In genomic region chr6:30304399-30304917, GRCm38 (mm10) we compare ENCODE assay signal across 7 mouse cellular contexts. TPM values are rescaled to one million over a fixed set of nuclear protein-coding genes. Genes with fewer than 3 reads are reported as not detected.
A peak's percentile ranks its signal among the peaks of the same experiment; 100 is the strongest.
DNase-seq lines count a peak whose midpoint lies in the region; ATAC-seq lines count a peak whose summit lies in the region.

Gene Ube2h (minus strand): TSS chr6:30304539.

- H3K27ac ChIP-seq in embryonic facial prominence, embryonic 10.5 days (replicated peaks): peak within 1 kb of the TSS; percentile 92
- H3K27ac ChIP-seq in limb, embryonic 10.5 days: peak within 1 kb of the TSS; percentile 93
- peak within 1 kb of the TSS; percentile 96 for H3K27ac ChIP-seq in midbrain, embryonic 13.5 days

- H3K9ac ChIP-seq in midbrain, embryonic 13.5 days (replicated peaks): peak within 1 kb of the TSS; percentile 93

- peak within 1 kb of the TSS; percentile 89 for H3K4me3 ChIP-seq in embryonic facial prominence, embryonic 10.5 days
- H3K4me3 ChIP-seq in limb, embryonic 10.5 days: peak within 1 kb of the TSS; percentile 92
- peak within 1 kb of the TSS; percentile 76 for H3K4me3 ChIP-seq in midbrain, embryonic 13.5 days (replicated peaks)

- DNase-seq in adrenal gland, postnatal 10 days: peak; percentile 100
- peak; percentile 100 for DNase-seq in embryonic facial prominence, embryonic 10.5 days (ENCODE audit: low spot score)
- peak; percentile 98 for DNase-seq in kidney, adult 11 months
- DNase-seq in limb, embryonic 10.5 days (ENCODE audit: low spot score): peak; percentile 100
- peak; percentile 100 for DNase-seq in spleen, adult 12 weeks (ENCODE audit: low spot score)

- ATAC-seq in granulocyte monocyte progenitor cell, adult 5-6 weeks (replicated peaks; ENCODE audit: poor library complexity, severe bottlenecking): peak; percentile 88
- peak; percentile 94 for ATAC-seq in midbrain, embryonic 13.5 days

- H3K36me3 ChIP-seq in embryonic facial prominence, embryonic 10.5 days (replicated peaks): no peaks in the 10 kb centered on the region
- H3K36me3 ChIP-seq in limb, embryonic 10.5 days: no peaks in the 10 kb centered on the region
- H3K36me3 ChIP-seq in midbrain, embryonic 13.5 days: no peaks in the 10 kb centered on the region

- H3K4me1 ChIP-seq in embryonic facial prominence, embryonic 10.5 days: peaks cover 57% of the 10 kb centered on the region
- peaks cover 52% of the 10 kb centered on the region for H3K4me1 ChIP-seq in limb, embryonic 10.5 days
- H3K4me1 ChIP-seq in midbrain, embryonic 13.5 days (replicated peaks): peaks cover 43% of the 10 kb centered on the region

- no peaks in the 10 kb centered on the region for H3K9me3 ChIP-seq in embryonic facial prominence, embryonic 10.5 days
- H3K9me3 ChIP-seq in limb, embryonic 10.5 days (replicated peaks): no peaks in the 10 kb centered on the region
- no peaks in the 10 kb centered on the region for H3K9me3 ChIP-seq in midbrain, embryonic 13.5 days

- WGBS in embryonic facial prominence, embryonic 10.5 days: under 1% methylated on average over 33 of the region's 33 CpGs
- 1% methylated on average over 30 of the region's 33 CpGs for WGBS in limb, embryonic 10.5 days
- under 1% methylated on average over 29 of the region's 33 CpGs for WGBS in midbrain, embryonic 13.5 days

- peak within 1 kb of the TSS; percentile 92 for H3K4me2 ChIP-seq in midbrain, embryonic 13.5 days (replicated peaks)

- H3K27me3 ChIP-seq in embryonic facial prominence, embryonic 10.5 days (replicated peaks; ENCODE audit: low read depth, poor library complexity, severe bottlenecking): no peaks in the 10 kb centered on the region
- no peaks in the 10 kb centered on the region for H3K27me3 ChIP-seq in limb, embryonic 10.5 days (ENCODE audit: low read depth, poor library complexity, severe bottlenecking)
- no peaks in the 10 kb centered on the region for H3K27me3 ChIP-seq in midbrain, embryonic 13.5 days

RNA-seq across cellular contexts. Expression of gene Ube2h, which starts in this region (rescaled TPM):
- total RNA-seq in adrenal gland, postnatal 10 days (2021): 100 to 1,000 TPM; 106 to 117 TPM
- polyA plus RNA-seq in embryonic facial prominence, embryonic 10.5 days (2016; fragmentation: Nextera tagmentation; extraction: Ambion mirVana): 34.0 and 35.4 TPM in 2 replicates
- total RNA-seq in granulocyte monocyte progenitor cell, adult 5-6 weeks (2014; fragmentation: Nextera tagmentation): 6.4 and 7.9 TPM in 2 replicates
- 4.4 and 6.5 TPM in 2 replicates for total RNA-seq in granulocyte monocyte progenitor cell, adult 5-6 weeks (2017)
- 31.9 and 41.2 TPM in 2 replicates for polyA plus RNA-seq in limb, embryonic 10.5 days (2016; fragmentation: Nextera tagmentation; extraction: Ambion mirVana)
- polyA plus RNA-seq in midbrain, embryonic 13.5 days (2015; fragmentation: Nextera tagmentation; extraction: Ambion mirVana): 57.6 and 66.0 TPM in 2 replicates

Comparison
In these comparisons a context has a peak if more than half of its experiments do, and no peak if none do; other contexts are left out.
1. Peak in every context shown above with its lines: DNase-seq, ATAC-seq, H3K4me3 ChIP-seq and H3K27ac ChIP-seq.
2. RNA of gene Ube2h (total RNA-seq): 106 to 117 TPM in adrenal gland, postnatal 10 days; 4.4 to 7.9 TPM in granulocyte monocyte progenitor cell, adult 5-6 weeks; every median in the first group is over 10 times any median in the second.